Mouse (Mus musculus) gastrocnemius, postnatal 14 days (tissue): Measurements from ENCODE around the gene Etnk1. TPM values are rescaled to one million over a fixed set of nuclear protein-coding genes. Genes with fewer than 3 reads are reported as not detected.

Experiments used
- DNase-seq: peaks from one replicate; pipeline ENCODE4 v3.0.0; 2021; ENCODE audit warnings: mixed read lengths
- intact Hi-C: fragments of 180-260 bp; cut with DNase I; formaldehyde crosslinking; loops from one replicate; pipeline ENCODE4 v1.15.1; 2025; ENCODE audit warnings: low total_unique reads
- total RNA-seq, 2 experiments: library from RNA; stranded (reverse); gene quantifications; 2 replicates each; pipeline ENCODE4 v1.2.3; 2021

Gene Etnk1
- total RNA-seq, 2 experiments from 2014 or later, result 14.3 to 14.6 TPM

- intact Hi-C loops, result no loop called here
- DNase-seq, result no peak
These were observed 26.6 kb downstream of the Etnk1 start for GRCm38 (mm10) chr6:143193641-143194040.

- DNase-seq, result no peak
- intact Hi-C loops, result no loop called here
These were observed 30.0 kb downstream of the Etnk1 start for GRCm38 (mm10) chr6:143197053-143197452.

- intact Hi-C loops, result no loop called here
These were observed 31.4 kb downstream of the Etnk1 start for GRCm38 (mm10) chr6:143198421-143198820.

GRCm38 (mm10) chr6:143203097-143203496 is 36.1 kb downstream of the Etnk1 start:
- intact Hi-C loops, result no loop called here
- DNase-seq, result no peak

More at GRCm38 (mm10) chr6:143198421-143198820, 31.4 kb downstream of the Etnk1 start:
- DNase-seq, result no peak

GRCm38 (mm10) chr6:143208880-143209279 is 41.9 kb downstream of the Etnk1 start:
- DNase-seq, result no peak
- intact Hi-C loops, result no loop called here

GRCm38 (mm10) chr6:143212766-143213165 is 45.7 kb downstream of the Etnk1 start:
- no peak for DNase-seq
- intact Hi-C loops, result no loop called here

GRCm38 (mm10) chr6:143213461-143213860 is 46.4 kb downstream of the Etnk1 start:
- intact Hi-C loops, result no loop called here
- no peak for DNase-seq

GRCm38 (mm10) chr6:143216221-143216620 is 49.2 kb downstream of the Etnk1 start:
- intact Hi-C loops, result no loop called here
- no peak for DNase-seq

GRCm38 (mm10) chr6:143219347-143219746 is 52.3 kb downstream of the Etnk1 start:
- intact Hi-C loops, result no loop called here

GRCm38 (mm10) chr6:143221245-143221644 is 54.2 kb downstream of the Etnk1 start:
- DNase-seq, result no peak
- intact Hi-C loops, result no loop called here

More at GRCm38 (mm10) chr6:143219347-143219746, 52.3 kb downstream of the Etnk1 start:
- DNase-seq, result peak; percentile 12

GRCm38 (mm10) chr6:143224057-143224456 is 57.0 kb downstream of the Etnk1 start:
- intact Hi-C loops, result no loop called here
- no peak for DNase-seq

- intact Hi-C loops, result no loop called here
- no peak for DNase-seq
These were observed 57.9 kb downstream of the Etnk1 start for GRCm38 (mm10) chr6:143224885-143225284.

- DNase-seq, result no peak
- intact Hi-C loops, result no loop called here
These were observed 61.7 kb downstream of the Etnk1 start for GRCm38 (mm10) chr6:143228696-143229095.

GRCm38 (mm10) chr6:143229906-143230305 is 62.9 kb downstream of the Etnk1 start:
- DNase-seq, result no peak
- intact Hi-C loops, result no loop called here

GRCm38 (mm10) chr6:143230888-143231287 is 63.9 kb downstream of the Etnk1 start:
- DNase-seq, result no peak
- intact Hi-C loops, result no loop called here

GRCm38 (mm10) chr6:143232718-143233117 is 65.7 kb downstream of the Etnk1 start:
- intact Hi-C loops, result no loop called here
- DNase-seq, result no peak

- intact Hi-C loops, result no loop called here
These were observed 67.8 kb downstream of the Etnk1 start for GRCm38 (mm10) chr6:143234868-143235267.

GRCm38 (mm10) chr6:143239362-143240074 is 72.5 kb downstream of the Etnk1 start:
- DNase-seq, result no peak
- intact Hi-C loops, result no loop called here

More at GRCm38 (mm10) chr6:143234868-143235267, 67.8 kb downstream of the Etnk1 start:
- no peak for DNase-seq

GRCm38 (mm10) chr6:143243191-143243590 is 76.2 kb downstream of the Etnk1 start:
- DNase-seq, result no peak
- intact Hi-C loops, result no loop called here

- DNase-seq, result no peak
- intact Hi-C loops, result no loop called here
These were observed 90.9 kb downstream of the Etnk1 start for GRCm38 (mm10) chr6:143257921-143258320.

- no peak for DNase-seq
- intact Hi-C loops, result no loop called here
These were observed 92.2 kb downstream of the Etnk1 start for GRCm38 (mm10) chr6:143259169-143259629.
